Mouse (Mus musculus) retina, embryonic 14.5 days (tissue): ENCODE results near the gene Ccnt1.
A peak's percentile ranks its signal among the peaks of the same experiment; 100 is the strongest.
"Not testable (repeated sequence)": the region's sequence is repeated elsewhere in the genome, so short reads cannot be mapped to it uniquely, and the experiment has no call there.

ENCODE experiments used
- DNase-seq: peaks from one replicate; pipeline ENCODE4 v3.0.0-alpha.2; 2015; ENCODE audit warnings: low spot score

Ccnt1 gene

DNA sequence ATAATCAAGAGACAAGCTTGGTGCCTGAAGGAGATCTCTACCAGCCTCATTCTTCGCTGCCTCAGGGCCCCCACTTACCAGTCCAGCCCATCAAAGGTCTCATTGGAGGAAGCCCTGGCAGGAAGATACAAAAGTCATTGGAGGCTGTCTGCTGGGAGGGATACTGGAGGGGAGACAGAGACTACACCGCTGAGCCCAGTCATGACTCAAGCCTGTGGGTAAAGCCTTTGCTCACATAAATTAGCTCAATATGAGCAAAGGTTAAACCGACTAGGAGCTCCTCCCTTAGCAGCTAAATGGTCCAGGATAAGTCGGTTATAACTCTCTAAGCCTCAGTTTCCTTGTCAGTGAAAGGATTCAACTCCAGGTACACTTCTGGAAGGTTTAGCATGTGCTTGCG, 24.3 kb upstream of the Ccnt1 start:
- DNase-seq = no peak

DNA sequence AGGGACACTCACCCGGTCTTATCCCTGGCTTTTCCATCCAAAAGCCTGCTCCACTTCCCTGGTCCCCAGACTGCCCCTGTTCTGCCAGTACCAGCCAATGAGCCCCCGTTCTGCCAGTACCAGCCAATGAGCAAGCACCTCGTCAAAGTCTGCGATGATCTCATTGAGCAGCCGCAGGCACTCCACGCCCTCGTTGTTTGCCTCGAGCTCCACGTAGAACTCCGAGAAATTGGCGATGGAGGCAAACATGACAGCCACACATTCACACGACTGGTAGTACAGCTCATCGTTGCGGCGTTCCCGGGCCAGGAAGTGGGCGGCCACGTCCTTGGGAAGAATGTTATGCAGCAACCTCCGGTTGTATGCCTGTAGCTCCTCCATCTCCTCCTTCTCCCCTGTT, 23.5 kb upstream of the Ccnt1 start:
- DNase-seq = no peak

DNA sequence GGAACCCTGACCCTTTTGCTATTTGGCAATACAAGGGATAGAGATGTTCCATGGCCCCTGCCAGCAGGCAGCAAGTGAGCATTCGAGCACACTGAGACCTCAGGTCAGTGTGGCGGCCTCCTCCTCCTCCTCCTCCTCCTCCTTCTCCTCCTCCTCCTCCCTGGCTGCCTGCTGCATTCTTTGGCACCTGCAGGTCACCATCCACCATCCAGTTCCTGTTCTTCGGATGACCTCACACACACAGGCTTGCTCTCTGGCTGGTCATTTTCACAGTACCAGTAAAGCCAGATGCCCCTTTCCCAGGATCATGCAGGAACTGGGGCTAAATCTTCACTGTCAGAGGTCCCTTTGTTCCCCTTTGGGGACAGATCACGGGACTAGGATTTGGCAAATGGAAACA, 20.7 kb upstream of the Ccnt1 start:
- no peak for DNase-seq

DNA sequence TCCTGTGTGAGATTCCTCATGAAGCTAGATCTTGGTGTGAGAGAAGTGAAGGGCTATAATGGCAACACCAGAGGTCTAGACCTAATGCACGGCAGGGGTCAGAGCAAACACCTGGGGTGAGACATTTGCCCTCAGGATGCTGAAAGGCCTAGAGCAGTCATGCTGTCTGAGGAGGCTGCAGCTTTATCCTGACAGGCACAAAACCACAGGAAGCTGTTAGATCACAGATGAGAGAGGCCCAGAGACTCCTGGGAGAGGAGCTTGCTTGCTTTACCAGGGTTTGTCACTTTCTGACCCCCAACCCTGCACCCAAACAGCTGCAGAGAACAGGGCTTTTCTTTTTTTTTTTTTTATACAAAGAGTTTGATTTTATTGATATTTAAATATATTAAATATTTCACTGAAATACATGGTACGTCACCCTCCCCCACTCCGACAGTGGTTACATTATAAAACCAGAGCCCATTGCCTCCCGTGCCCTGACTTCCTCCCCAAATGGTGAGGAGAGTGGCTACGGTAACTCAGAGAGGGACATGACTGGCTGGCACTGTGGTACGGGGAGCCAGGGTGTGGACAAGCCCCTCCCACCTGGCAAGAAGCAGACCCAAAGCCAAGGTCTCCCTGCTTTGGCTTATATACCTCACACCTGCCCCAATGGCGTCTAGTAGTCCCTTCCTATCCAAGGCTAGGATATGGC, 19.1 kb upstream of the Ccnt1 start:
- no peak for DNase-seq

DNA sequence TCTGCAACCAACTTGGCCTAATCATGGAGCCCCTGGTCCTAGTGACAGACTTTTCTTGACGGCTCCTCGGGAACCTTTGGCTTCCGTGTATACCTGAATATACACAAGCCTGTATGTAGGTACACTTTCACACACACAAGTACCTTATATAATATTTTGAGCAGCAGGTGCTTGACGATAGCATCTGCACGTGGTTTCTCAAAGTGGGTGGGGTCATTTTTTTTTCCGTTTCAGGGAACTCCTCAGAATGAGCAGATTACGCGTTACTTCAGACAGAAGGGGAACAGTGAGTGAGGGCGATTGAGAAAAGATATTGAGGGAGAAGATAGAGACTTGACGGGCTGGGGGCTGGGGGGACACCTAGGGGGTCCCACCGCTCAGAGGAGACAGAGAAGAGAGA, 17.0 kb upstream of the Ccnt1 start:
- DNase-seq = no peak

DNA sequence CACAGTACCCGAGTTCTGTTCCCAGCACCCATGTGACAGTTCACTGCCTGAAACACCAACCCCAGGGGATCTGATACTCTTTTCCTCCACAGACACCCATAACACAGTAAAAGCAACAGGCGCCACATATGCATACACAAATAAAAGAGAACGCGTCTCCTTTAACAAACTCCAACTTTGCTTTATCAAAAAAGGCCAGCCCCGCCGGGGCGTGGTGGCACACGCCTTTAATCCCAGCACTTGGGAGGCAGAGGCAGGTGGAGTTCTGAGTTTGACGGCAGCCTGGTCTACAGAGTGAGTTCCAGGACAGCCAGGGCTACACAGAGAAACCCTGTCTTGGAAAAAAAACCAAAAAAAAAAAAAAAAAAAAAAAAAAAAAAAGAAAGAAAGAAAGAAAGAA, 15.4 kb upstream of the Ccnt1 start:
- DNase-seq = not testable (repeated sequence)

DNA sequence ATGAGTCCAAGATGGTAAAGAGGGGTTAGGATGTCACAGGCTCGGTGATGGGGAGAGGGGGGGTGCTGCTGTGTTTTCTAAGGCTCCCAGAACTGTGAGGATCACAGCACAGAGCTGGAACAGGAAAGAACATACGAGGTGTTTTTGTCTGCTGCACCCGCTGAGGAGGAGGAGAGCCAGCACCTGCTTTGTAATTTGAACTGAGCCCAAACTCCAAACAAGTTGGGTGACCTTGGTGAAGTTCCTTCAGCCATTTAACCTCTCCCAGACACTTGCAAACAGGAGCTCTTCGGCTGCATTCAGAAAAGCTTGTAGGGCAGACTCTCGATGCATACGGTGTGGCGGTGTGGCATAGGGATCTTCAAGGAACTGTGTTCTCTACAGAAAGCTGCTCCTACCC, 14.7 kb upstream of the Ccnt1 start:
- DNase-seq = no peak

DNA sequence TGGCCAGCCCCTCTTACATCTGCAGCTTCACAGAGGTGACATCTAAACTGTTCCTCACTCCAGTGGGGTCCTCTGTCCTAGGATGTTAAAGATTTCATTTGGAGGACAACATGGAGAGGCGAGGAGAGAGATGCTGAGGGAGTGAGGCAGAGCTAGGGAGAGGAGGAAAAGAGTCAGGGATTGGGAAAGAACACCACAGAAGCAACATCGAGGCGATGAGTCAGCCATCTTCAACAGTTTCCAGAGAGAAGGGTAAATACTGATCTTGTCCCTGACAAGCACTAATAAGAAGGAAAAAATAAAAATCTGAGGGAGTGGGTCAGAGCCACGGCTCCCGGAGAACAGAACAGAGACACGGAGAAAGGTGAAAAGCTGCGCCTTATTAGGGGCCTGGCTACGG, 12.3 kb upstream of the Ccnt1 start:
- no peak for DNase-seq

DNA sequence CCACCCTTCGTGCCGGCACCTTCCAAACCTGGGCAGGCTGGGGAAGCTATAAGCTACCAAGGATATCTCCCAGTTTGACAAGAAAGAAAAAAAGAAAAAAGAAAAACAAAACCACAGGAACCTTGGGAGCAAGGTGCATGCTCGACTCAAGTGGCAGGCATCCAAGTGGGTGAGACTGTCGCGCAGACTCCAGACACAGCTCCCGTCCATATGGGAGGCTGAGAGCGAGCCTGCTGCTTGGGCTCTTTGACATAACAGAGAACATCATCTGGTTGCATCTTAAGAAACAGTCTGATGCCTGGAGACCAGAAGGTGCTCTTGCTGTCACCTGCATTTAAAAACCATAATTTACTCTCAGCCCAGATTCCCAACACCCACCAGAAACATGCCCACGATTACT, 11.7 kb upstream of the Ccnt1 start:
- DNase-seq = no peak

DNA sequence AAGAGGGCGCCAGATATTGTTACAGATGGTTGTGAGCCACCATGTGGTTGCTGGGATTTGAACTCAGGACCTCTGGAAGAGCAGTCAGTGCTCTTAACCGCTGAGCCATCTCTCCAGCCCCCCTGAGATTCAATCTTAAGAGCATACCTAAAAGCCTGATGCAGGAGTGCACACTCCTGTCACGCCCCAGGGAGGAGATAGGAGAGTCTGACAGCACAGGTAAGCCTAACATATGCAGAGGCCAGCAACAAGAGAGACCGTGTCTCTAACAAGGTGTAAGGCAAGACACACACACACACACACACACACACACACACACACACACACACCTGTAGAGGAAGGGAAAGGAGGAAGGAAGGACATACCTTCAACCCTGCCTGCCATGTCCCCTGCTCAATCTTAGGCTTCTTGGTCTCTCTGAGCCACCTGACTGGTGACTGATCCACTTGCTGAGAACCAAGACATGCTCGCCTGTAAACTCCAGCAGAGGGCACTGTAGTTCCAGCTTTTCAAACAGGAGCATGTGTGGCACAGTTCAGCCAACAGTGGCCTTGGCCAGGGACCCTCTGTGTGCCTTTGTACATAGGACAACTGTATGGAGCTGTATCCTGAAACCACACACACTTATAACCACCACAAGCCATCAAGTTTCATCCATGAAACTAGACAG, 9.2 kb upstream of the Ccnt1 start:
- peak; percentile 92 for DNase-seq

DNA sequence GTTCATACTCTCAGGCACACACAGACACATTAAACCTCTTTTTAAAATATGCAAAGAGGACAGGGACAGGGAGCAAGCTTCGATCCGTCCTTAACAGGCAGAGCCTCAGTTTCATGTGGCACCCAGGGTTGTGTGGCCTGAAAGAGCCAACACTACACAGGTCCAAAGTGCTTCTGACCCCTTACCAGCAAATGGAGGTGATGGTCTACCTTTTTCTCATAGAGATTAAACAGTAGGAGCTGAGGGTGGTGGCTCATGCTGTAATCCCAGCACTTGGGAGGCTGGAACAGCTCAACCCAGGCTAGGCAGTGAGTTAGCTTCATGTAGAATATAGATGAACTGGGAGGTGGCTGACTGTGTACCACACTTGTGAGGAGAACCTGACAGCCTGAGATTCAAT, 8.6 kb upstream of the Ccnt1 start:
- DNase-seq = no peak

DNA sequence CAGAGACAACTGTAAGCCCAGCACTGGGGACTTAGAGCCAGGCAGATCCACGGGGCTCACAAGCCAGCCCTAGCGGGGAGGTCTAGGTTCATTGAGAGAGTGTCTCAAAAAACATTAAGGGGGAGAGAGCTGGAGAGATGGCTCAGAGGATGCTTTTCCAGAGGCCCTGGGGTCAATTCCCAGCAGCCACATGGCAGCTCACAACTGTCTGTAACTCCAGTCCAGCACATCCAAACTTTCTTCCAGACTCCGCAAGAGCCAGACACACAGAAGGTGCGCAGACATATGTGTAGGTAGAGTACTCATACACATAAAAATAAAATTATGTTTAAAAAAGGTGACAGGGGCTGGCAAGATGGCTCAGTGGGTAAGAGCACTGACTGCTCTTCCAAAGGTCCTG, 2.6 kb upstream of the Ccnt1 start:
- DNase-seq = no peak

DNA sequence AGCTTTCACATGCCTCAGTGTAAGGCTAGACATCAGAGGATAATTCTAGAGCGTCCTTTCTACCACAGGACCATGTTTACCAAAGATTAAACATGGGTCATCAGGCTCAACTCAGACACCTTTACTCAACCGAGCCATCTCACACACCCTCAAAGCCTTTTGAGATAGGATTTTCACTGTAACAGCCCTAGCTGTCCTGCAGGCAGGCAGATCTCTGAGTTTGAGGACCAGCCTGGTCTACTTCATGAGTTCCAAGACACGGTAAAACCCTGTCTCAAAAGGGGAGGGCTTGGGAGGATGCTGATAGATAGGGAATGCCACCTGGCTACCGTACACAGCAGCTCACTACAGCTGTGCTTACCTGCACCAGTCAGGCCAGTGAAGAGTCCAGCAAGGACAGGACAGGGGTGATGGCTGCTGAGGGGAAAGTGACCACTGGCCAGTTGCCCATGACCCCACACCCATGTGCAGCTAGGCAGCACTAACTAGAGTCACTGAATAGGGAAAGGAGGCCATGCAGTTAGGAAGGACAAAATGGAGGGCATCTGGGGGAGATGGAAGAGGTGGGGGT, 843 bp downstream of the Ccnt1 start:
- DNase-seq = no peak

DNA sequence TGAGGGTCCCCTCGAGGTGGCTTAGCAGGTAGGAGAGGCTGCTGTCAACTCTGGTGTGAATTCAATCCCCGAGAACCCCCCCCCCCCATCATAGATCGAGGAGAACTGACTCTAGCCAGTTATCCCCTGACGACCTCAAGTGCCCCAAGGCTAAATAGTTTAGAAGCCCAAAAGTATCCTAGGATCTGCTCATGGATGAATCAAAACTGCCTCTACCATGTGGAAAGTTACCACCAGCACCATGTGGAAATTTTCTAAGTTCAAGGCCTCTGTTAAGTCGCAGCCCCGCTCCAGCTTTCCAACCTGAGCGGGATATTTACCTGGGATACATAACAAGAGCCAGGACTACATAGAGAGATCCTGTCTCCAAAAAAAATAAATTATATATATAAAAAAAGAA, 1.5 kb downstream of the Ccnt1 start:
- no peak for DNase-seq

DNA sequence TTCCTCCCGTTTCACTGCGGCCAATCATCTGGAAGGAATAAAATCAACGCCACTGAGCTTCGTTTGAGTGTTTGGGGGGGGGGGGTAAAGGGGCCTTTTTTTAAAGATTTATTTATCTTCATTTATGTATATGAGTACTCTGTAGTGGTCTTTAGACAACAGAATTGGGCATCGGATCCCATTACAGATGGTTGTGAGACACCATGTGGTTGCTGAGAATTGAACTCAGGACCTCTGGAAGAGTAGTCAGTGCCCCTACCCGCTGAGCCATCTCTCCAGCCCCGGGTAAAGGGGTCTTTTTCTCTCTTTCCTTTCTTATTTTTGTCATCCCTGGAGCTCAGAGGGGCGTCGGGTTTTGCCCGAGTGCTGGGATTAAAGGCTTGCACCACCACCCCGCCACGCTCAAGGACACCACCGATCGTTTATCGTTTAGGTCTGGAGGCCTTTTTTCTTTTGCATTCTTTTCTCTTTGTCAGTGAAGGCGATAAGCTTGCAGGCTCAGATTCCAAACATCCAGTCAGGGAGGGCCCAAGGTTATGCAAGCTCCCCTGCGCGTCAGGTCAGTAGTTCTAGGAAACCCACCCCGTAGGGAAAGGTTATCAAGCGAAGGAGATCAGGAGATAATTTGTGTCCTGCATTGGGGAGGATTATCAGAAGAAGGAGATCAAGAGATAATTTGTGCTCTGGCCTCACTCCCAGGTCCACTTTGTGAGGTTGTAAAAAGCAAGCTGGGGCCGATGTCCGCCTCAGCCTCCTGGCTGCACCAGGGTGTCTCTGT, 2.3 kb downstream of the Ccnt1 start:
- DNase-seq = peak; percentile 38

DNA sequence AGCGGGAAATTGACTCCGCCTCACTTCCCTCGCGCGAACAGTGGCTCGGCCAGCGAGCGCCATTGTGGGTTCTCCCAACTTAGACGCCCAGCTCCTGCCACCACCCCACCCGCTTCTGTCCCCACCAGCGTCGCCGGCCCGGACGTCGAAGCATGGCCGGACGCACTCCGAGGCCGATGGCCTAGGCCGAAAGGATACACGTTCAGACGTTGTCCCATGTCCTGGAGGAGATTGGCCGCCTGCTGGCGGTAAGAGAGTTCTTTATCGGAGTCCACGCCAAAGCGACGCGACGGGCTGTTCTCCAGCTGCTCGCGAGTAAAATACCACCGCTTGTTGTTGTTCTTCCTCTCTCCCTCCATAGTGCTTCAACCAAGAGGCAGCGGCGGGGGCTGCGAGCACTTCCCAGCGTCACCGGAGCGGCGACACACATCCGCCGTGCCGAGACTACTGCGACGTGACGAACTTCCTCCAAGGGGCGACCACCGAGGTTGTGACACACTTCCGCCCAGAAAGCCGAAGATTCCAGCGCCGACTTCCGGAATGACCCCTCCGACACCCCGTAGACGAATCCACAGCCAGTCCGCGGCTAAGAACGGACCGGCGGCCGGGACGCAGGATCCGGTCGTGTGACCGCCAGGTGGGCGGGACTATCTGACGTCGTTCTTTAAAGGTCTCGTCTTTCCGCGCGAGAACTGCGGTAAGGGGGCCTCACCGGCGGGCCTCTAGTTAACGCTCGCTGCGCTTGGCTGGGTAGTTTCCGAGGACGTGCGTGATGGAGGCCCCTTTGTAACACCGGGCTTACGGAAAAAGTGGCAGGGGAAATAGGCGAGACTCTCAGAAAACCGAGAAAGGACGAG, 3.2 kb downstream of the Ccnt1 start:
- peak; percentile 100 for DNase-seq

DNA sequence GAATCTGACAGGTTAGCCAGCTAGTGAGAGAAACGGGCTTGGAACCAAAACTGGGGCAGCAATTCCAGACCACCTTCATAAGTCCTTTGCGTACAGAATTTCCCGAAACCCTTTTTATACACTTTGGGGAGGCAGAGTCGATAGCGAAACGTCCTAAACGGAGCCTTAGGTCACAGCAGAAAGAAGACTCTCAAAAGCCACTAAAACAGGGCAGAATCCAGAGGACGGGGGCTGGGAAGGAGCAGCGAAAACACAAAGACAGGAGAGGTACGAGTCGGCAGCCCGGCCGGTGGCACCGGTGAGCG, 3.8 kb downstream of the Ccnt1 start:
- no peak for DNase-seq

DNA sequence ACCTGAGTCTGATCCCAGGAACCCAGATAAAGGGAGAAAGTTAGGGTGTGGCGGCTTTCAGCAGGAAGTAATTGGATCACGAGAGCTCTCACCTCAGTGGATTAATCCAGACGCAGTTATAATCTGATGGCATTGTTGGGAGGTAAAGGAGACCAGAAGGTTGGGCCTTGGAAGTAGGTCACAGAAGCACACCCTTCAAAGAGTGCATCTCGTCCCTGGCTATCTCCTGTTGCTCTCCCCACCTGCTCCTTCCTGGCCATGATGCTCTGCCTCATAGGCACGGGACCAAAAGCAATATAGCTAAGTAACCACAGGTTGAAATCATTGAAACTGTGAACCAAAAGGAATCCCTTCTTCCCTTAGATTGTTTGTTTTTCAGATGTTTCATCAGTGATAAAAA, 13.5 kb downstream of the Ccnt1 start:
- DNase-seq = no peak

DNA sequence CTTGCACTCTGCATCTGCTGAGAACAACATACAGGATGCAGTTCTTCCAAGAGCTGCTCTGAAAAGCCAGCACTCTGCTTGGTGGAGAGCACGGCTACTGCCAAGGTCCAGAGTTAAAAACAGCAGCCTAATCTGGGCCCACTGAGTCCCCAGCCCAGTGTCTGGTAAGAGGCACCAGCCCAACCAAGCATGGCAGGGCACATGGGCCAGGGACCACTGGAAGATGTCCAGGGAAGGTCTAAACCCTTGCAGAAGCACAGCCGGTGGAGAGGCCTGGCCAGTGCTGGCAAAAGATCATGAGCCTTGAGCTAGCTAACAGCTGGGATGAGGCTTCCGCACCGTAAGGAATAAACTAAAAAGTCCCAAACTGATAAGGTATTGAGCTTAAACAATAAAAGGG, 14.8 kb downstream of the Ccnt1 start:
- DNase-seq = no peak

DNA sequence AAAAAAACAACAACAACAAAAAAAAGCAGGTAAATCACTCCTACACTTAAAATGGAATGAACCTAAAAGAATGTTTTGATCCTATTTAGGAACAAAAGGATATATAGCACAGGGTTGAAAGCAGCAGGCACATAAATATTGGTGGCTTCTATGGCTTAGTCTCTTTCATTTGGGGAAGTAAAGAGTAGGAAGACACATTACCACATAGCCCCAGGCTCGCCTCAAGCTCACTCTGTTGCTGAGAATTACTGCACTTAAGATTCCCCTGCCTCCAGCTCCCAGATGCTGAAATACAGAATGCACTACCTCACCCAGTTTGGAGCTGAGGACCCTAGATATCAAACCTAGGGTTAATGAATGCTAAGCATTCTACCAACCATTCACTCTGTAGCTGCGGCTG, 18.0 kb downstream of the Ccnt1 start:
- DNase-seq = no peak

DNA sequence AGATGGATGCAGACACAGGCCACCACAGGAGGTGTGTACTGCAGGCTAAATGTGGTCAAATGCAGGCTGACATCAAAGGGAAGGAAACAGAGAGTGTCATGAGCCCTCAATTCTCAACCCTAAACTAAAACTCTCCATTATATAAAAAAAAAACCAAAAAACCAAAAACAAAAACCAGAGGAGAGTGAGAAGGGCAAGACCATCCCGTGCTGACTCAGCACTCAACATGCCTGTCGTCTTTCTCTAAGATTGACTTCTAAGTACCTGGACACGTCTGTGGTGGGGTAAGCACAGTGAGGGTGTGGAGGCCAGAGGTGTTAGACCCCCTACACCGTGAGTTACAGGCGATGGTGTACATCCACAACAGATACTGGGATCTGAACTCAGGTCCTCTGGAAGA, 23.9 kb downstream of the Ccnt1 start:
- DNase-seq = no peak

DNA sequence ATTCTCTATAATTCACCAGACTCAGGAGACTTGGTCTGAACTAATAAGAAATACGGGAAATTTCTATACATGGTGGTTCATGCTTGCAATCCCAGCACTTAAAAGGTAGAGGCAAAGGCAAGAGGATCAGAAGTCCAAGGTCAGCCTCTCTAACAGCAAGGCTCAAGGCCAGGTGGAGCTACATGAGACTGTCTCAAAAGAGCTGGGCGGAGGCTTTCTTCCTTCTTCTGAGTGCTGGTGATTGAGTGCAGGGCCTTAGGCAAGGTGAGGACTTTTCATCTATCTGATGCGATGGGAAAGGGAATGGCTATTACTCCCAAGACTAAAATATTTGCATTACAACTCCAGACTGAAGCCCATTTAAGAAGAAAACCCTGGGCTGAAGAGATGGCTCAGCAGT, 25.6 kb downstream of the Ccnt1 start:
- DNase-seq = no peak
